Mouse (Mus musculus): ENCODE measurements around the gene Frmd4b.

Gene Frmd4b

GRCm38 (mm10) chr6:97521279-97522038 lies 95.9 kb downstream of the Frmd4b start:
- no peak for DNase-seq (ENCODE audit: low read depth, low spot score)

GRCm38 (mm10) chr6:97520566-97520965 lies 96.8 kb downstream of the Frmd4b start:
- no peak for DNase-seq (ENCODE audit: low read depth, low spot score)

- no peak for DNase-seq (ENCODE audit: low read depth, low spot score)
Measured at GRCm38 (mm10) chr6:97519553-97519952, 97.8 kb downstream of the Frmd4b start.

- DNase-seq (ENCODE audit: low read depth, low spot score): no peak
Measured at GRCm38 (mm10) chr6:97518467-97518866, 98.9 kb downstream of the Frmd4b start.

- DNase-seq (ENCODE audit: low read depth, low spot score): no peak
Measured at GRCm38 (mm10) chr6:97517616-97518235, 99.6 kb downstream of the Frmd4b start.

GRCm38 (mm10) chr6:97516941-97517340 lies 100.4 kb downstream of the Frmd4b start:
- no peak for DNase-seq (ENCODE audit: low read depth, low spot score)

GRCm38 (mm10) chr6:97510771-97511170 lies 106.6 kb downstream of the Frmd4b start:
- no peak for DNase-seq (ENCODE audit: low read depth, low spot score)

- no peak for DNase-seq (ENCODE audit: low read depth, low spot score)
Measured at GRCm38 (mm10) chr6:97509434-97509833, 107.9 kb downstream of the Frmd4b start.

GRCm38 (mm10) chr6:97508480-97508879 lies 108.9 kb downstream of the Frmd4b start:
- DNase-seq (ENCODE audit: low read depth, low spot score): no peak

- no peak for DNase-seq (ENCODE audit: low read depth, low spot score)
Measured at GRCm38 (mm10) chr6:97507893-97508292, 109.4 kb downstream of the Frmd4b start.

- no peak for DNase-seq (ENCODE audit: low read depth, low spot score)
Measured at GRCm38 (mm10) chr6:97506141-97506650, 111.1 kb downstream of the Frmd4b start.

GRCm38 (mm10) chr6:97504673-97505072 lies 112.7 kb downstream of the Frmd4b start:
- DNase-seq (ENCODE audit: low read depth, low spot score): no peak

- DNase-seq (ENCODE audit: low read depth, low spot score): no peak
Measured at GRCm38 (mm10) chr6:97501000-97501399, 116.3 kb downstream of the Frmd4b start.

GRCm38 (mm10) chr6:97500246-97500645 lies 117.1 kb downstream of the Frmd4b start:
- DNase-seq (ENCODE audit: low read depth, low spot score): no peak

- no peak for DNase-seq (ENCODE audit: low read depth, low spot score)
Measured at GRCm38 (mm10) chr6:97496002-97496401, 121.3 kb downstream of the Frmd4b start.

GRCm38 (mm10) chr6:97491065-97491464 lies 126.3 kb downstream of the Frmd4b start:
- no peak for DNase-seq (ENCODE audit: low read depth, low spot score)

- DNase-seq (ENCODE audit: low read depth, low spot score): no peak
Measured at GRCm38 (mm10) chr6:97488821-97489220, 128.5 kb downstream of the Frmd4b start.

GRCm38 (mm10) chr6:97488280-97488679 lies 129.1 kb downstream of the Frmd4b start:
- no peak for DNase-seq (ENCODE audit: low read depth, low spot score)

GRCm38 (mm10) chr6:97487535-97488081 lies 129.7 kb downstream of the Frmd4b start:
- DNase-seq (ENCODE audit: low read depth, low spot score): no peak

GRCm38 (mm10) chr6:97486813-97487361 lies 130.5 kb downstream of the Frmd4b start:
- no peak for DNase-seq (ENCODE audit: low read depth, low spot score)

GRCm38 (mm10) chr6:97485886-97486386 lies 131.4 kb downstream of the Frmd4b start:
- no peak for DNase-seq (ENCODE audit: low read depth, low spot score)

GRCm38 (mm10) chr6:97481912-97482311 lies 135.4 kb downstream of the Frmd4b start:
- no peak for DNase-seq (ENCODE audit: low read depth, low spot score)
